Mouse (Mus musculus) CH12.LX (cell line): ENCODE measurements around the gene Ubtf. TPM values are rescaled to one million over a fixed set of nuclear protein-coding genes. Genes with fewer than 3 reads are reported as not detected.

ENCODE experiments used
- DNase-seq: peaks from one replicate; pipeline ENCODE4 v3.0.0-alpha.2; 2013; ENCODE audit errors: extremely low read depth
- H3K27ac ChIP-seq: 2 replicates; pipeline ENCODE4 v1.5.1; 2012; ENCODE audit warnings: low read depth, mild to moderate bottlenecking, control low read depth, moderate library complexity; ENCODE audit not compliant: insufficient read depth
- H3K27me3 ChIP-seq: replicated peaks from 2 replicates; pipeline ENCODE3; 2012; ENCODE audit warnings: inconsistent platforms
- H3K36me3 ChIP-seq, 2 experiments: replicated peaks in 1 of 2; 2 replicates each; pipeline versions ENCODE3 to v1.6.1; 2012; ENCODE audit warnings: inconsistent platforms in 1 of 2, low read length in 1 of 2, mild to moderate bottlenecking in 1 of 2, mixed read lengths in 1 of 2, moderate library complexity in 1 of 2; ENCODE audit not compliant: control insufficient read depth in 1 of 2, insufficient read depth in 1 of 2
- H3K4me1 ChIP-seq, 2 experiments: 2 replicates each; pipeline ENCODE4 v1.6.1; 2012; ENCODE audit warnings: inconsistent platforms in 1 of 2, moderate library complexity in 1 of 2; ENCODE audit not compliant: insufficient read depth in 2 of 2, control insufficient read depth in 1 of 2
- H3K4me2 ChIP-seq: 2 replicates; pipeline ENCODE4 v1.6.1; 2012; ENCODE audit warnings: low read depth, mild to moderate bottlenecking, control low read depth; ENCODE audit not compliant: poor library complexity, insufficient read depth, severe bottlenecking
- H3K4me3 ChIP-seq, 3 experiments: fragments of 150-350 bp in 1 of 3; sonication (generic) in 1 of 3; replicated peaks in 1 of 3; 2 replicates each; pipeline versions ENCODE3 to v1.5.1; 2011 to 2012; ENCODE audit warnings: low read depth in 2 of 3, low read length in 2 of 3, mild to moderate bottlenecking in 2 of 3, moderate library complexity in 2 of 3, control low read depth in 1 of 3, improper control_type of control experiment in 1 of 3, inconsistent platforms in 1 of 3, mixed read lengths in 1 of 3; ENCODE audit not compliant: poor library complexity in 1 of 3
- H3K79me2 ChIP-seq: replicated peaks from 2 replicates; pipeline ENCODE4 v1.6.1; 2012; ENCODE audit warnings: mild to moderate bottlenecking, moderate library complexity; ENCODE audit not compliant: control insufficient read depth, poor library complexity, insufficient read depth, severe bottlenecking; ENCODE audit errors: extremely low read depth
- H3K9ac ChIP-seq: 2 replicates; pipeline ENCODE4 v1.6.1; 2012; ENCODE audit warnings: low read depth, mild to moderate bottlenecking, control low read depth, moderate library complexity; ENCODE audit not compliant: insufficient read depth
- H3K9me3 ChIP-seq: replicated peaks from 2 replicates; pipeline ENCODE3; 2012; ENCODE audit warnings: low read length, inconsistent platforms, mixed read lengths
- BHLHE40 ChIP-seq: IDR thresholded peaks from 2 replicates; pipeline ENCODE4 v1.6.1; 2011; ENCODE audit warnings: mild to moderate bottlenecking, low read depth, low read length, improper control_type of control experiment
- E2F4 ChIP-seq: IDR thresholded peaks from 2 replicates; pipeline ENCODE4 v1.6.1; 2011; ENCODE audit warnings: low read depth, low read length, improper control_type of control experiment; ENCODE audit not compliant: insufficient replicate concordance
- ELF1 ChIP-seq: IDR thresholded peaks from 2 replicates; pipeline ENCODE4 v1.6.1; 2014; ENCODE audit warnings: low read depth, mild to moderate bottlenecking, inconsistent platforms, low read length, improper control_type of control experiment
- ETS1 ChIP-seq: conservative IDR thresholded peaks from 2 replicates; pipeline ENCODE4 v1.6.1; 2012; ENCODE audit warnings: low read depth, mild to moderate bottlenecking, inconsistent platforms, low read length, improper control_type of control experiment, moderate library complexity
- HCFC1 ChIP-seq: IDR thresholded peaks from 2 replicates; pipeline ENCODE4 v1.6.1; 2012; ENCODE audit warnings: low read depth, mild to moderate bottlenecking, inconsistent platforms, low read length, improper control_type of control experiment
- IRF4 ChIP-seq: IDR thresholded peaks from 2 replicates; pipeline ENCODE4 v1.6.1; 2014; ENCODE audit warnings: low read depth, mild to moderate bottlenecking, inconsistent platforms, low read length, improper control_type of control experiment
- NELFE ChIP-seq: IDR thresholded peaks from 2 replicates; pipeline ENCODE4 v1.6.1; 2011; ENCODE audit warnings: low read depth, low read length, improper control_type of control experiment
- NRF1 ChIP-seq: IDR thresholded peaks from 2 replicates; pipeline ENCODE4 v1.6.1; 2014; ENCODE audit warnings: low read depth, mild to moderate bottlenecking, inconsistent platforms, low read length, improper control_type of control experiment, moderate library complexity
- PAX5 ChIP-seq: IDR thresholded peaks from 2 replicates; pipeline ENCODE4 v1.6.1; 2012; ENCODE audit warnings: low read length, inconsistent platforms, mixed read lengths
- RAD21 ChIP-seq: IDR thresholded peaks from 2 replicates; pipeline ENCODE4 v1.6.1; 2011; ENCODE audit warnings: low read depth, mild to moderate bottlenecking, low read length, improper control_type of control experiment, moderate library complexity
- SIN3A ChIP-seq: IDR thresholded peaks from 2 replicates; pipeline ENCODE4 v1.6.1; 2012; ENCODE audit warnings: low read length, improper control_type of control experiment, inconsistent platforms
- SMC3 ChIP-seq: IDR thresholded peaks from 2 replicates; pipeline ENCODE4 v1.6.1; 2011; ENCODE audit warnings: low read depth, low read length, improper control_type of control experiment
- TCF12 ChIP-seq: IDR thresholded peaks from 2 replicates; pipeline ENCODE4 v1.6.1; 2014; ENCODE audit warnings: low read depth, mild to moderate bottlenecking, inconsistent platforms, low read length, improper control_type of control experiment
- USF1 ChIP-seq: IDR thresholded peaks from 2 replicates; pipeline ENCODE4 v1.6.1; 2014; ENCODE audit warnings: low read depth, mild to moderate bottlenecking, inconsistent platforms, low read length, improper control_type of control experiment
- ZC3H11A ChIP-seq: IDR thresholded peaks from 2 replicates; pipeline ENCODE4 v1.6.1; 2012; ENCODE audit warnings: low read depth, mild to moderate bottlenecking, inconsistent platforms, low read length, improper control_type of control experiment
- ZKSCAN1 ChIP-seq: IDR thresholded peaks from 2 replicates; pipeline ENCODE4 v1.6.1; 2012; ENCODE audit warnings: low read depth, inconsistent platforms, low read length, improper control_type of control experiment, borderline replicate concordance
- ZMIZ1 ChIP-seq: IDR thresholded peaks from 2 replicates; pipeline ENCODE4 v1.6.1; 2012; ENCODE audit warnings: low read depth, mild to moderate bottlenecking, inconsistent platforms, low read length, improper control_type of control experiment
- ZNF384 ChIP-seq: IDR thresholded peaks from 2 replicates; pipeline ENCODE4 v1.6.1; 2012; ENCODE audit warnings: low read depth, low read length, improper control_type of control experiment, inconsistent platforms
- dilution Hi-C: fragments of 300-500 bp; cut with MboI; formaldehyde crosslinking; loops from 2 replicates; pipeline ENCODE4 v1.14.3; 2020; ENCODE audit warnings: low sequenced_read_pairs; ENCODE audit not compliant: extremely low pct_unique_long_range_greater_than_20kb, extremely low pct_ligation_motif_present
- in situ Hi-C: fragments of 300-500 bp; cut with MboI; formaldehyde crosslinking; loops from 3 replicates; pipeline ENCODE4 v1.14.3; 2019; ENCODE audit warnings: low sequenced_read_pairs, low pct_ligation_motif_present, low pct_unique_long_range_greater_than_20kb, mixed read lengths
- polyA plus RNA-seq: library from polyadenylated mRNA; unstranded; fragments of >175 nt; gene quantifications from 2 replicates; pipeline ENCODE4 v1.2.1, GENCODE M21; 2012; ENCODE audit warnings: low read depth; ENCODE audit not compliant: insufficient read length
- total RNA-seq, 2 experiments: library from RNA; depleted of rRNA; stranded (reverse); fragments of 300-350 nt in 1 of 2; fragments of >200 nt in 1 of 2; gene quantifications; 2 replicates each; pipeline ENCODE4 v1.2.3; 2012 to 2014

Ubtf gene
- total and polyA plus RNA-seq, 3 experiments: 89.9 to 126 (median 124) TPM

GRCm38 (mm10) chr11:102355501-102355900 is 36.0 kb upstream of the Ubtf start:
- Histone ChIP-seq H3K36me3 (no peaks in the 10 kb centered on the region), H3K4me3 (no peak overlapping the region), H3K4me1 (peaks cover 7 to 17% of the 10 kb centered on the region in 2 experiments), H3K9ac (no peak overlapping the region), H3K27me3 (peaks cover 94% of the 10 kb centered on the region), H3K27ac (no peak overlapping the region), H3K79me2 (no peaks in the 10 kb centered on the region), H3K9me3 (no peaks in the 10 kb centered on the region), H3K4me2 (no peak overlapping the region)
- no peak for TF ChIP-seq ZC3H11A
- TF ChIP-seq USF1: no peak
- no peak for TF ChIP-seq ZNF384
- no peak for TF ChIP-seq NELFE
- no peak for TF ChIP-seq RAD21
- TF ChIP-seq NRF1: no peak
- TF ChIP-seq SMC3: no peak
- no peak for TF ChIP-seq ZMIZ1
- no peak for TF ChIP-seq PAX5
- in situ Hi-C loops: loop anchor here (5.0 kb wide), 1 partner anchor 33 kb away; no protein-coding TSS in a partner anchor
- no peak for DNase-seq
- dilution Hi-C loops: no loop called here

GRCm38 (mm10) chr11:102353021-102353431 is 33.5 kb upstream of the Ubtf start:
- TF ChIP-seq BHLHE40 (no peak), HCFC1 (no peak), IRF4 (no peak), NRF1 (no peak), ETS1 (no peak), ZNF384 (no peak), E2F4 (no peak), TCF12 (no peak), RAD21 (no peak), SIN3A (no peak), ZKSCAN1 (no peak), ELF1 (no peak)
- TF ChIP-seq, all 38 proteins: peak for 0
- dilution Hi-C loops: no loop called here

More at GRCm38 (mm10) chr11:102353021-102353431, 33.5 kb upstream of the Ubtf start:
- in situ Hi-C loops: no loop called here
- Histone ChIP-seq H3K4me3 (no peak overlapping the region), H3K9me3 (no peaks in the 10 kb centered on the region), H3K79me2 (no peaks in the 10 kb centered on the region), H3K36me3 (no peaks in the 10 kb centered on the region), H3K4me2 (no peak overlapping the region), H3K27ac (no peak overlapping the region), H3K4me1 (peaks cover 7 to 17% of the 10 kb centered on the region in 2 experiments), H3K9ac (no peak overlapping the region), H3K27me3 (peaks cover 92% of the 10 kb centered on the region)
- no peak for DNase-seq
